Mouse (Mus musculus) lung, adult 2 months (tissue): ENCODE measurements at regions not wholly inside any gene's neighbourhood (a gene's known extent, or its start where the extent isn't known, plus 50 kb on each side); places are given as distances from the start of the nearest gene placed in this dataset.

Source experiments
- CTCF ChIP-seq: fragments of 200-500 bp; IDR thresholded peaks from 2 replicates; pipeline ENCODE4 v1.5.1; 2011; ENCODE audit warnings: mild to moderate bottlenecking, low read length, control low read depth; ENCODE audit not compliant: insufficient read depth
- POLR2A ChIP-seq: fragments of 200-500 bp; IDR thresholded peaks from 2 replicates; pipeline ENCODE4 v1.6.1; 2011; ENCODE audit warnings: low read depth, mild to moderate bottlenecking, control low read depth, low read length, borderline replicate concordance; ENCODE audit errors: extremely low read depth

DNA sequence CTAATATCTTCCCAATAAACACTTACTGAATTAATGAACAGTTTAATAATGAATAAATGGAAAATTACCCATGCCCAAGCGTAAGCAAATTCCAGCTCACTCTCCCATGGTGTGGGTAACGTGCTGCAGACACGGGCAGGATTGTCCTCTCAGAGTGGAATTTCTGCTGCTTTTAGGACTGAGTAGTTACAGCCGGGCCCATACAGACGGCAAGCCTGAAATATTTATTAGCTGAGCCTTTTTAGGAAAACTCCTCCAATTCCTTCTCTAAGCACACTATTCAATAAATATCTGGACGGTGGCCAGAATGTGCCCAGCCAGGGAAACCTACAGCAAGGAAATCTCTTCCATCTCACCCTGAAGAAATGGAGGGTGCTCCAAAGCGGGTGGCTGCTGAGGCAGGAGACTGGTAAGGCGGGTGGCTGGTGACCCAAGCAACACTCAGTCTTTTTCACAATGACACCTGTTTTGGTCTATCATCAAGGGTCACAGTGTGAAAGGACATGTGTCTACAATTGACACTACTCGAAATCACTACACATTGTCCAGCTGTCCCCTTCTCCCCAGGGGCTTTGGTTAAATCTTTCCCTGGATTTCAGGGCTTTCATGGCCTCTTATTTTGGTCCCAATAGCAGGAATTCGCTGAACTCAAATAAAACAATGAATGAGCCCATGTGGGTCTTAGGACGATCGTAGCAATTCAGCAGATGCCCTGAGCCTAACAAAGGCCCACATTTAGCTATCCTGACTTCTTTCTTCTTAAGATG is 173.2 kb upstream of the Thbs1 start:
- TF ChIP-seq CTCF (no peak), POLR2A (no peak)
